Mouse (Mus musculus): ENCODE data around the gene Afg1l.
A peak's percentile ranks its signal among the peaks of the same experiment; 100 is the strongest.

Afg1l gene

DNA sequence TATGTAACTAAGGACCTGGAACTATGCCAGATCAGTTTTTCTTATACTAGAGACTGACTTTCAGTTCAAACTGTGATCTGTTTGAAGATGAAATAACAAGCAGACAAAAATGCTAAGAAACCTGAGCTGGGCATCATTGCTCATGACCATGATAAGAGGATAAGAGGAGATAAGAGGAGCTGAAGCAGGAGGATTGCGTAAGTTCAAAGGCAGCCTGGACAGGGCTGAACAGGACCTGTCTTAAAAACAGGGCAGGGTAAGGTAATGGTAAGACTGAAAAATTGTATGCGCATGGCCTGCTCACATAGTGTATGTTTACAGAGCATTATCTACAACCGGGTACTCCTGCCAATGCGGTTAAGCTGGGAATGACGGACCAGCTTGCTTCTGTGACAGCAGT, 130.4 kb downstream of the Afg1l start:
- DNase-seq, result no peak

DNA sequence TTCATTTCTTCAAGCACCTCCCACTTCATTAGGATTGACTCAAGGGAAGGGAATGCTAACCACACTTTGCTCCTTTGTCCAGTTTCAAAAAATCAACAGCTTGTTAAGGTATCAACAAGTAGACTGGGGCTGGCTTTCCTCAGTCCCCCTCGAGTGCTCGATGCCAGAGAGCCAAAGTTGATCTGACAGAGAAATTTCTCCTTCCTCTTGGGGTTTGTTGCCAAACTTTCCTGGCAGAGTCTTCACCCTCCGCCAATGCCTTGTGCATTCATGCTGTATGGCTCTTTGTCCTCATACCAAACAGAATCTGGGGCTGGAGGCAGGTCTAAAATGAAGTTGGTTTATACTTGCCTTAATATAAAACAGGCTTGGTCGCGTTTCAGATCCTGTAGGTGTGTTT, 131.2 kb downstream of the Afg1l start:
- DNase-seq, result peak; percentile 12

- DNase-seq, result peak; percentile 25
These were observed 132.0 kb downstream of the Afg1l start for GRCm38 (mm10) chr10:42346179-42346877.

DNA sequence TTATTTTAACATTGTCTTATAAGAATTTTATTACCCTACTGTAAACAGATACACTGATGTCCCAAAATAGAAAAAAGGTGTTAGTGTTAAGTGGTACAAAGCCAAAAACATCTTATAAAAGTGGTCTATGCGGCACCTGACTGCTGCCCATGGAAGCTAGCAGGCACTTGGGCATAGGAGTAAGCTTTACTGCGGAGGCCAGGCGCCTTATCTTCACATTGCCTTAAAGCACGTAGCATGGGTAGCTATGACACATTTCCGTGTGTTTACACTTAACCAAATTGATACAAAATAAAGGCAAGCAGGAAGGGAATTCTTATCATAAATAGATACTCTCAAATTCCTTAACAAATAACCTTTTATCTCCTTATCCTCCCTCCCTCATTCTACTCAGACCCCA, 135.7 kb downstream of the Afg1l start:
- DNase-seq, result no peak

DNA sequence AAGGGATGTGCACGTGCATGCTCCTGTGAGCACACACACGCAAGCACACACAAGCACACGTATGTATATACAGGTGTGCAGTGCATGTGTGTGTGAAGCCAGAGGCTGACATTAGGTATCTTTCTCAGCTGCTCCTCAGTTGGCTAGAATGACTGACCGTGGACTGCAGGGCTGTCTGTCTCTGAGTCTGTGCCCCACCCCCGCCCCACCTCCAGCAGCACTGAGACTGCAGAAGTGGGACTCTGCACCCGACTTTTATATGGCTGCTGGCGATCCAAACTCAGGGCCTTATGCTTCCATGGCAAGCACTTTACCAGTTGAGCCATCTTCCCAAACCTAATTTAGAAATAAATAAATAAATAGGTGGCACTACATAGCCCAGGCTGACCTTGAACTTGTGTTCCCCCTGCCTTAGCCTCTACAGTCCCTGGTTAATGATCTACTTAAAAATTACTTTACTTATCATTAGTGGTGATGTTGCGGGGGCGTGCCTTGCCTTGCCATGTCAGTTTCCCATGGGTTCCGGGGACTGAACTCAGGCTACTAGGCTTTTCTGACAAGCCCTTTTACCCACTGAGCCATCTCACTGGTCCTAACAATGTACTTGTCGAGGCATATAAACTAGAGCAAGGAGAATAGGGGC, 136.4 kb downstream of the Afg1l start:
- DNase-seq, result no peak

GRCm38 (mm10) chr10:42340426-42340793, 138.0 kb downstream of the Afg1l start:
- no peak for DNase-seq

DNA sequence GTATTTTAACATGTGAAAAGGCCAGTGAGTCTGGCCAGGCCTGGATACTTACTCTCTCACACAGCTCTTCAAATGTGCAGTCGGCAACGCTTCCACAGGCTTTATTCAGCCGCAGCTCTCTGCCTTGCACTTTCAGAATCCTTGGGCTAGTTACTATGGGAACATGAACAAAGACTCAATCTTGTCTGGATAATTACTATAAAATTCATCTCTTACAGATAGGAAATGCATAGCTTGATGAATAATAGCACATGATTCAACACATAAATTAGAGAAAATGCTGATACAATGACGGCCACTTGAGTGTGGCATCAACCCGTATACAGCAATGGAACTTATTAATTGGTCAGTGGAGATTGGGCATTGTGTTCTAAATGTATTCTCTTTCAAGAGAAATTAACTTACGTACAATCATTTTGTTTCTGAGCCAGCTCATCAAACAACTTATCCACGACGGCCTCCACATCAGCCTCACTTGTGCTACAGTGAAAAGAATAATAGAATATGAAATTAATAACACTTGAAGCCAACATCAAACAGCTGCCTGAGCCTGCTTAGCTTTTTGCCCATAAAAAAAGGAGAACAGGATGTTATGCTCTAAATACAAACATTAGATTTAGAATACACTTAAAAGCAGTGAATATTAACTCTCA, 138.5 kb downstream of the Afg1l start:
- peak; percentile 37 for DNase-seq

DNA sequence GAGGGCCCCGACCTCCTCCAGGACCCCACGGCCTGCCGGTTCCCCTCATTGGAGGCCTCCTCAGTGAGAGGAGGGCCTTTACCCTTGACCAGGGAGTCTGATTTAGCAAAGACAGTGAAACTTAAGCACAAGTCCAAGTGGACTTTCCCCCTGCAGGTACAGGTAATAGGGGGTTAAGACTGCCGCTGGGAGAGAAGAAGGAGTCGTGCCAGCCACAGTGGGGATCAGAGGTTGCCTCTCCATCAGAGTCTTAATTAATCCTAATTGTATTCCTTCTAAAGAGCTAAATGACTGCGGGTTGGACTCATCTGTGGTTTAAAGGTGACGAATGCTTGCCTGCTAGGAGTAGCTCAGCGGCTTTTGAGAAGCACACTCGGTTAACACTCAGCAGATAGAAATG, 139.9 kb downstream of the Afg1l start:
- DNase-seq, result no peak

DNA sequence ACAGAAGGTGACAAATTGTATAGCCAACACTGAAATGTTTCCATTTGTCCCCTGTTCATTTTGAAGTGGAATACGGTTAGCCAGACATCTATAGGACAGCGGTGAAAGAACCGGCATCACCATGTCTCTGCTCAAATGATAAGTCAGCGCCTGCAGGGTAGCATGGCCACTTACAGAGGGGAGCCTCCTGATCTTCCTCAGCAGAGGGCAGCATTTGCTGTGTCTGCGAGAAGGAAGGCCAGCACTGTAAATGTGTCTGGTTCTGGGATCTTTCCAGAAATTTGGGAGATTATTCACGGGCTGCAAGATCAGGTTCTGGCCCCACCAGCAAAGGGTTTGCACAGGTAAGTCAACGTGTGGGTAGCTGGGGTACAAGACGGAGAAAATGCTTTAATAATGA, 150.8 kb downstream of the Afg1l start:
- peak; percentile 61 for DNase-seq

GRCm38 (mm10) chr10:42325305-42325704, 153.1 kb downstream of the Afg1l start:
- DNase-seq, result no peak

DNA sequence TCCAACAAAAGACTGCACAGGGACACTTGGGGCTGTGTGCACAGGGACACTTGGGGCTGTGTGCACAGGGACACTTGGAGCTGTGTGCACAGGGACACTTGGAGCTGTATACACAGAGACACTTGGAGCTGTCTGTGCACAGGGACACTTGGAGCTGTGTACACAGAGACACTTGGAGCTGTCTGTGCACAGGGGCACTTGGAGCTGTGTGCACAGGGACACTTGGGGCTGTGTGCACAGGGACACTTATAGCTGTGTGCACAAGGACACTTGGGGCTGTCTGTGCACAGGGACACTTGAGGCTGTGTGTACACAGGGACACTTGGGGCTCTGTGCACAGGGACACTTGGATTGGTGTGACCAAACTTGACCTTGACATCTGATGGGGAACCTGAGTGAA, 154.4 kb downstream of the Afg1l start:
- DNase-seq, result no peak

- no peak for DNase-seq
These were observed 165.1 kb downstream of the Afg1l start for GRCm38 (mm10) chr10:42313222-42313786.

GRCm38 (mm10) chr10:42312557-42312956, 165.8 kb downstream of the Afg1l start:
- no peak for DNase-seq

GRCm38 (mm10) chr10:42308687-42308987, 169.7 kb downstream of the Afg1l start:
- peak; percentile 29 for DNase-seq

DNA sequence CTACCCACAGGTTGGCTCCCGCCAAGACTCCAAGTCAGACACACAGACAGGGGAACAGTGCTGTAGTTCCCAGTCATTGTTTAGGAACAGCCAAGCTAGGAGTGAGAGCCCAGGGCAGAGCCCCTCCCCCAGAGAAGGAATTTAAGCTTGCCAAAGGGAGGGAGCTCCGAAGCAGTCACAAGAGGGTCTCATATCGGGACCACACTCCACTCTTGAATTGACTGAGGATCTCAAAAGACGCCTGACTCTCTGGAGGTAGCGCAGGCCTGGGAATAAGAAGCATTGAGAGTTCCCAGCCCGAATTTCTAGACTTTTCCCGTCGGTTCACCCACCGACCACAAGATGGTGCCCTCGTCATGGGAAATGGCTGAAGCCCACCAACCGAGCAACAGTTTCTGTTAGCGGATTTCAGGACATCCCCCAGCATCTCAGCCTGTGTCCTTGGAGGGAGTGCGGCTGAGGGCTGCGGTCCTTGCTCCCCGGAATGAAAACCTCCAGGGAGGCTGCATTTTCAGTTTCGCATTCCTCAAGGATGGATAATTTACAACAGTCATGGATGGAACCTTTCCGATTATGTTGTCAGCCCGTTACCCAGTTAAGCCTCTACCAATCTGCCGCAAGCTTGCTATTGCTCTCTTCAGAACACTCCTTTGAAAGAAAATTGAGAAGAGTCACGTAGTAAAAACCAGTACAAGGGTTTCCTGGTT, 170.2 kb downstream of the Afg1l start:
- DNase-seq, result peak; percentile 89

- no peak for DNase-seq
These were observed 171.9 kb downstream of the Afg1l start for GRCm38 (mm10) chr10:42306422-42306821.

DNA sequence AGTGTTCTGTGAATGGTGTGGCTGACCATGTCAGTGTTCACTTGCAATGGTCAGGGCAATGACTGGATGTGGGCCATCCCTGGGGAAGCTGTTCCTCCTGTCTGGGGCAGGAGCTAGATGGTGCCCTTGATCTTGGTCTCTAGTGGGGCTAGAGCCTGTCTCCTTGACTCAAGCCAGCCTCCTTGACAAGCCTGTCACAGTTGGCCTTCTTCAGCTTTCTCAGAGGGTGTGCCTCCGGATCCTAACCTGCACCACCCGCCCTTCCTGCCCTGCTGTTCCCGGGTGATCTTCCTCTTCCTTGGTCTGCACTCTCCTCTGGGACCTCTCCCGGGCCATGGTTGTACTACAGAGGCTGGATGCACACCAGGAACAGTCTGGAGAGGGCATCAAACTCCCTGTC, 177.6 kb downstream of the Afg1l start:
- no peak for DNase-seq

DNA sequence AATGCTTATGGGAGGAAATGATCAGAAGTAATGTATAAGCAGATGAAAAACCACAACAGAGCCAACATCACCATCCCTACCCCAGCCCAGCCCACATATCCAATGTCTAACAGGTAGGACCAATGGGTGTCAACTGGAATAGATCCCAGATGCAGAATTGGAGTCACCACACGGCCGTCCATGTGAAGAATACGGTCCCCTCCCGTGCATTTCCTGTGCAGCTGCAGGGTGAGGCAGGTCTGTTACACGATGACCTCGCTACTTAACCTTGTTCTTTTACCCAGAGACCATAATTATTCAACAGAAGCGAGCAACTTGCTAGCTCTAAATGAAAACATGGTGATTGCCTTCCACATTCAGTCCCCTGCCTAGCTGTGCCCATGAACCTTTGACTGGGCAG, 178.4 kb downstream of the Afg1l start:
- DNase-seq, result peak; percentile 21

- DNase-seq, result no peak
These were observed 178.9 kb downstream of the Afg1l start for GRCm38 (mm10) chr10:42299426-42299825.

DNA sequence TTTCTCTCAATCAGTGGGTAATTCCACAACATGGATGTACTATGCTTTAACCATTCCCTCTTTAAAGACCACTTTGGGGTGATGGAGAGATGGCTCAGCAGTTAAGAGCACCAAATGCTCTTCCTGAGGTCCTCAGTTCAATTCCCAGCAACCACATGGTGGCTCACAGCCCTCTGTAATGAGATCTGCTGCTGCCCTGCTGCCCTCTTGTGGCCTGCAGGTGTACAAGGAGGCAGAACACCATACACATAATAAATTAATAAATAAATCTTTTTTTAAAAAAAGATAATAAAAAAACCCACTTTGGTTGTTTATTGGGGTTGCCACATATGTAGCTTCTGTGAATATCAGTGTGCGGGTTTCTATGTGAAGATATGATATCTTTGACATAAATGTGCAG, 180.4 kb downstream of the Afg1l start:
- no peak for DNase-seq

DNA sequence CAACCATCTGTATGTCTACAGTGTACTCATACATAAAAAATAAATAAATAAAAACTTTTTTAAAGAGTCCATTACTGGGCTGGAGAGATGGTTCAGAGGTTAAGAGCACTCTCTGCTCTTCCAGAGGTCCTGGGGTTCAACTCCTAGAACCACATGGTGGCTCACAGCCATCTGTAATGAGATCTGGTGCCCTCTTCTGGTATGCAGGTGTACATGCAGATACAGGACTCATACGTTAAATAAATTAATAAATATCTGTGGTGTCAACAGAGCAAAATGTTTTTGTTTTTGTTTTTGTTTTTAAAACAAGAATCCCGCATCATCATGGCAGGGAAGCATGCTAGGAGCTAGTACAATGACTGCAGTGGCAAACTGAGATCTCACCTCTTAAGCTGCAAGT, 181.3 kb downstream of the Afg1l start:
- no peak for DNase-seq

- no peak for DNase-seq
These were observed 181.8 kb downstream of the Afg1l start for GRCm38 (mm10) chr10:42296559-42296958.

DNA sequence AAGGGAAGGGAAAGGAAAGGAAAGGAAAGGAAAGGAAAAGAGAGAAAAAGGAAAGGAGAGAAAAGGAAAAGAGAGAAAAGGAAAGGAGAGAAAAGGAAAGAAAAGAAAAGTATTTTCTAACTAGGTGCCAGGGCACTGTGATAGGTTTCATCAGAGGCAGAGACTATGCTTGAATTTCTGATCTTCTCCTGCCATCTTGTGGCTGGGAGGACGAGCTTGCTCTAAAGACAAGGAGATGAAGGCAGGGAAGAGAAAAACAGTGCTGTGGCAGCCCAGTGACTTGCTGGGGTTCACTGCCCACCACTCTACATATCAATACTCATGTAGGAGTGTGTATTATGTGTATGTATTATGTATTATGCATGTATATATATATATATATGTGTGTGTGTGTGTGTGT, 183.3 kb downstream of the Afg1l start:
- peak; percentile 60 for DNase-seq

DNA sequence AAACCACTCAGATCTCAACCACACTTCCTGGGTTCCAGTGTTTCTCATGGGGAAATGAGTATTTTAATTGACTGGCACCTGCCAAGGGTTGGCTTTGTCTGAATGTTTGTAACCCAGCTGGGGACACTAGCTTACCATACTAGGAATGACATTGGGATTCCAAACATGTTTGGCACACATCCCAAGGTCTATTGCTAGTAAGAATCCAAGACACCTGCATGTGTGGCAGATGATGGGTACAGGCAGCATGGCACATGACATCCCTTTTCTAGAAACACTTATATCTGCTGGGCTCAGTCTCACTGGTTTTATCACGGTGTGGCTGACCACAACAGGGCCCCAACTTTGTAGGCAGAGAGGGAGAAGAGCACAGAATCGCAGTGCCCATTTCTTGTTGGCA, 184.0 kb downstream of the Afg1l start:
- no peak for DNase-seq
